Mouse (Mus musculus): ENCODE measurements around the gene Gm37419.

DNA sequence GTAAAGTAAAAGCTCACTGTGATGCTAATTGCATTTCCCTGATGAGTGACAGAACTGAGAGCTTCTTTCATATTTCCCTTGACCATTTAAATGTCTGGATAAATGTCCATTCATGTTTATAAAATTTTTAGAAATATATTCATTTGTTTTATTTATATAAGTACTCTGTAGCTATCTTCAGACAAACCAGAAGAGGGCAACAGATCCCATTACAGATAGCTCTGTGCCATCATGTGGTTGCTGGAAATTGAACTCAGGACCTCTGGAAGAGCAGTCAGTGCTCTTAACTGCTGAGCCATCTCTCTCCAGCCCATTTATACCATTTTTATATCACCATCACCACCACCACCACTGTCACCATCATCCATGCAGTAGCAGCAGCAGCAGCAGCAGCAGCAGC, 29.3 kb upstream of the Gm37419 start:
- no peak for TF ChIP-seq FLI1 (IDR thresholded peaks at IDR 0.05; ENCODE audit: low read length)
- no peak for TF ChIP-seq GATA1 (IDR thresholded peaks at IDR 0.05; ENCODE audit: borderline replicate concordance, low read length)

All from megakaryocyte, embryonic 14.5 days (primary cell).